Mouse (Mus musculus) limb, embryonic 14.5 days (tissue): ENCODE data around the gene Gstm1. TPM values are rescaled to one million over a fixed set of nuclear protein-coding genes. Genes with fewer than 3 reads are reported as not detected.
"Not testable (repeated sequence)": the region's sequence is repeated elsewhere in the genome, so short reads cannot be mapped to it uniquely, and the experiment has no call there.

Source experiments
- ATAC-seq: fragments of 200-750 bp; cut with Nextera tagmentation; 2 replicates; pipeline ENCODE4 v1.8.0; 2017; ENCODE audit warnings: low read depth, moderate number of reproducible peaks, moderate TSS enrichment; ENCODE audit not compliant: low FRiP score
- DNase-seq: peaks from one replicate; pipeline ENCODE4 v3.0.0-alpha.2; 2015; ENCODE audit warnings: low spot score
- H3K27ac ChIP-seq: fragments of 300-500 bp; sonication (generic); replicated peaks from 2 replicates; pipeline ENCODE4 v1.5.1; 2014; ENCODE audit warnings: low read depth, mild to moderate bottlenecking, low read length, moderate library complexity, mixed read lengths
- H3K27me3 ChIP-seq: fragments of 300-500 bp; sonication (generic); 2 replicates; pipeline ENCODE4 v1.6.1; 2014; ENCODE audit warnings: low read length, mixed read lengths; ENCODE audit not compliant: control insufficient read depth, insufficient read depth
- H3K36me3 ChIP-seq: fragments of 300-500 bp; sonication (generic); 2 replicates; pipeline ENCODE4 v1.6.1; 2014; ENCODE audit warnings: mild to moderate bottlenecking, low read length, moderate library complexity, mixed read lengths; ENCODE audit not compliant: control insufficient read depth, insufficient read depth
- H3K4me1 ChIP-seq: fragments of 300-500 bp; sonication (generic); 2 replicates; pipeline ENCODE4 v1.6.1; 2014; ENCODE audit warnings: antibody characterized with exemption, low read length, mixed read lengths; ENCODE audit not compliant: control insufficient read depth, insufficient read depth
- H3K4me2 ChIP-seq: fragments of 300-500 bp; sonication (generic); replicated peaks from 2 replicates; pipeline ENCODE4 v1.6.1; 2014; ENCODE audit warnings: low read depth, mild to moderate bottlenecking, low read length, moderate library complexity; ENCODE audit not compliant: severe bottlenecking
- H3K4me3 ChIP-seq: fragments of 300-500 bp; sonication (generic); replicated peaks from 2 replicates; pipeline ENCODE4 v1.5.1; 2014; ENCODE audit warnings: low read length
- H3K9ac ChIP-seq: fragments of 300-500 bp; sonication (generic); 2 replicates; pipeline ENCODE4 v1.6.1; 2014; ENCODE audit warnings: mild to moderate bottlenecking, low read depth, low read length, moderate library complexity; ENCODE audit not compliant: severe bottlenecking
- H3K9me3 ChIP-seq: fragments of 300-500 bp; sonication (generic); 2 replicates; pipeline ENCODE4 v1.6.1; 2016; ENCODE audit warnings: low read length; ENCODE audit not compliant: control insufficient read depth
- POLR2A ChIP-seq: fragments of 200-500 bp; IDR thresholded peaks from 2 replicates; pipeline ENCODE4 v1.8.0; 2012; ENCODE audit warnings: inconsistent platforms, mild to moderate bottlenecking, moderate library complexity, borderline replicate concordance; ENCODE audit not compliant: insufficient read depth, insufficient read length; ENCODE audit errors: extremely low read depth
- WGBS: fragments of 180-500 bp; shearing (Covaris S2); extraction: QIAGEN DNeasy Blood & Tissue Kit; methylation state at CpG from one replicate; pipeline ENCODE4 v1.1.7; 2014; 5-methylcytosine and 5-hydroxymethylcytosine counted together
- polyA plus RNA-seq, 2 experiments: library from polyadenylated mRNA; depleted of rRNA in 1 of 2; stranded (reverse) in 1 of 2; unstranded in 1 of 2; fragments of >200 nt; fragmentation: Nextera tagmentation in 1 of 2; extraction: Ambion mirVana in 1 of 2; gene quantifications; 2 replicates each; pipeline versions ENCODE4 v1.2.1 to v1.2.3; 2012 to 2014

Gstm1 gene
- polyA plus RNA-seq, 2 experiments = 31.6 to 56.0 TPM

GRCm38 (mm10) chr3:107972070-107972469, 45.7 kb downstream of the Gstm1 start:
- no peak for TF ChIP-seq POLR2A
- H3K9me3 ChIP-seq = no peaks in the 10 kb centered on the region
- no peaks in the 10 kb centered on the region for H3K4me1 ChIP-seq
- H3K9ac ChIP-seq = no peak overlapping the region
- ATAC-seq (no peak), DNase-seq (no peak)
- no peak overlapping the region for H3K4me3 ChIP-seq
- no peaks in the 10 kb centered on the region for H3K27me3 ChIP-seq
- no peak overlapping the region for H3K4me2 ChIP-seq
- no peaks in the 10 kb centered on the region for H3K36me3 ChIP-seq
- no peak overlapping the region for H3K27ac ChIP-seq
- WGBS = 92% methylated on average over 3 of the region's 3 CpGs

GRCm38 (mm10) chr3:107971101-107971500, 46.7 kb downstream of the Gstm1 start:
- DNase-seq, ATAC-seq, H3K4me2 ChIP-seq, H3K36me3 ChIP-seq, H3K4me1 ChIP-seq, H3K27ac ChIP-seq, H3K27me3 ChIP-seq, H3K4me3 ChIP-seq, H3K9ac ChIP-seq, H3K9me3 ChIP-seq: not testable (repeated sequence)
- 59% methylated on average over 3 of the region's 3 CpGs for WGBS

- H3K27me3 ChIP-seq = no peaks in the 10 kb centered on the region
- ATAC-seq = no peak
- DNase-seq = no peak
- H3K36me3 ChIP-seq = no peaks in the 10 kb centered on the region
- H3K9me3 ChIP-seq = no peaks in the 10 kb centered on the region
- H3K9ac ChIP-seq = no peak within 1 kb of the TSS
- no peak within 1 kb of the TSS for H3K4me2 ChIP-seq
- no peak for TF ChIP-seq POLR2A
- H3K27ac ChIP-seq = no peak within 1 kb of the TSS
- H3K4me1 ChIP-seq = no peaks in the 10 kb centered on the region
- no peak within 1 kb of the TSS for H3K4me3 ChIP-seq
- WGBS = 46% methylated on average over 13 of the region's 13 CpGs
These were observed 48.9 kb downstream of the Gstm1 start, which contains the start of gene Gstm3 for GRCm38 (mm10) chr3:107968724-107969395. Gene Gstm3 (minus strand): TSS chr3:107969283.

GRCm38 (mm10) chr3:107966631-107967030, 51.1 kb downstream of the Gstm1 start:
- H3K9ac ChIP-seq = no peak overlapping the region
- TF ChIP-seq POLR2A = no peak
- no peak overlapping the region for H3K27ac ChIP-seq
- H3K36me3 ChIP-seq = no peaks in the 10 kb centered on the region
- no peaks in the 10 kb centered on the region for H3K4me1 ChIP-seq
- H3K9me3 ChIP-seq = no peaks in the 10 kb centered on the region
- WGBS = 88% methylated on average over 5 of the region's 5 CpGs
- ATAC-seq (no peak), DNase-seq (no peak)
- H3K27me3 ChIP-seq = no peaks in the 10 kb centered on the region
- no peak overlapping the region for H3K4me3 ChIP-seq
- no peak overlapping the region for H3K4me2 ChIP-seq

GRCm38 (mm10) chr3:107965592-107965991, 52.2 kb downstream of the Gstm1 start:
- H3K9me3 ChIP-seq = no peaks in the 10 kb centered on the region
- TF ChIP-seq POLR2A = no peak
- WGBS = 67% methylated on average over 1 of the region's 1 CpGs
- H3K27me3 ChIP-seq = no peaks in the 10 kb centered on the region
- no peak overlapping the region for H3K4me3 ChIP-seq
- no peak overlapping the region for H3K27ac ChIP-seq
- H3K9ac ChIP-seq = no peak overlapping the region
- no peaks in the 10 kb centered on the region for H3K4me1 ChIP-seq
- H3K4me2 ChIP-seq = no peak overlapping the region
- DNase-seq (no peak), ATAC-seq (no peak)
- H3K36me3 ChIP-seq = no peaks in the 10 kb centered on the region
